Mouse (Mus musculus) olfactory bulb, adult 2 months (tissue): ENCODE data around the gene Thsd4. TPM values are rescaled to one million over a fixed set of nuclear protein-coding genes. Genes with fewer than 3 reads are reported as not detected.

Source experiments
- H3K27ac ChIP-seq: fragments of 200-500 bp; 2 replicates; pipeline ENCODE4 v1.5.1; 2012; ENCODE audit warnings: low read depth, low read length; ENCODE audit not compliant: insufficient read depth
- H3K4me1 ChIP-seq: fragments of 200-500 bp; 2 replicates; pipeline ENCODE4 v1.6.1; 2012; ENCODE audit warnings: low read length; ENCODE audit not compliant: control insufficient read depth, insufficient read depth
- H3K4me3 ChIP-seq: fragments of 200-500 bp; 2 replicates; pipeline ENCODE4 v1.5.1; 2012; ENCODE audit warnings: mild to moderate bottlenecking, low read depth, low read length, moderate library complexity; ENCODE audit not compliant: insufficient read depth
- CTCF ChIP-seq: fragments of 200-500 bp; IDR thresholded peaks from 2 replicates; pipeline ENCODE4 v1.5.1; 2012; ENCODE audit warnings: low read depth, mild to moderate bottlenecking, low read length, moderate library complexity; ENCODE audit not compliant: insufficient read depth
- POLR2A ChIP-seq: fragments of 200-500 bp; IDR thresholded peaks from 2 replicates; pipeline ENCODE4 v1.6.1; 2012; ENCODE audit warnings: mild to moderate bottlenecking, low read depth, low read length, moderate library complexity; ENCODE audit not compliant: insufficient read depth
- WGBS: fragments of 180-500 bp; shearing (Covaris S2); methylation state at CpG from one replicate; pipeline ENCODE4 v1.1.7; 2018; 5-methylcytosine and 5-hydroxymethylcytosine counted together
- polyA plus RNA-seq: library from polyadenylated mRNA; stranded (reverse); fragments of >200 nt; gene quantifications from 2 replicates; pipeline ENCODE4 v1.2.4, GENCODE M21; 2012; ENCODE audit warnings: low replicate concordance; ENCODE audit not compliant: missing spikeins, insufficient read depth, insufficient read length

Gene Thsd4
- polyA plus RNA-seq, 1 experiment: not detected

- H3K4me1 ChIP-seq: no peaks in the 10 kb centered on the region
- H3K4me3 ChIP-seq: no peak overlapping the region
- no peak for TF ChIP-seq CTCF
- no peak for TF ChIP-seq POLR2A
- WGBS: 53% methylated on average over 13 of the region's 13 CpGs
- H3K27ac ChIP-seq: no peak overlapping the region
Observed at GRCm38 (mm10) chr9:60259626-60260025, 262.2 kb downstream of the Thsd4 start.

GRCm38 (mm10) chr9:60251765-60252164 lies 270.1 kb downstream of the Thsd4 start:
- TF ChIP-seq CTCF (no peak), POLR2A (no peak)
- 73% methylated on average over 3 of the region's 3 CpGs for WGBS
- H3K4me3 ChIP-seq: no peak overlapping the region
- no peaks in the 10 kb centered on the region for H3K4me1 ChIP-seq
- H3K27ac ChIP-seq: no peak overlapping the region

GRCm38 (mm10) chr9:60250403-60250802 lies 271.4 kb downstream of the Thsd4 start:
- no peaks in the 10 kb centered on the region for H3K4me1 ChIP-seq
- H3K4me3 ChIP-seq: no peak overlapping the region
- TF ChIP-seq POLR2A (no peak), CTCF (no peak)
- no peak overlapping the region for H3K27ac ChIP-seq

GRCm38 (mm10) chr9:60247998-60248397 lies 273.8 kb downstream of the Thsd4 start:
- 82% methylated on average over 3 of the region's 3 CpGs for WGBS
- no peak overlapping the region for H3K27ac ChIP-seq
- TF ChIP-seq POLR2A: no peak

GRCm38 (mm10) chr9:60244943-60245342 lies 276.9 kb downstream of the Thsd4 start:
- H3K4me1 ChIP-seq: no peaks in the 10 kb centered on the region
- no peak overlapping the region for H3K4me3 ChIP-seq
- TF ChIP-seq CTCF: no peak
- TF ChIP-seq POLR2A: no peak
- WGBS: 2% methylated on average over 5 of the region's 5 CpGs
- no peak overlapping the region for H3K27ac ChIP-seq

More at GRCm38 (mm10) chr9:60247998-60248397, 273.8 kb downstream of the Thsd4 start:
- Histone ChIP-seq H3K4me3 (no peak overlapping the region), H3K4me1 (no peaks in the 10 kb centered on the region)

GRCm38 (mm10) chr9:60243503-60243902 lies 278.3 kb downstream of the Thsd4 start:
- Histone ChIP-seq H3K4me3 (no peak overlapping the region), H3K4me1 (no peaks in the 10 kb centered on the region), H3K27ac (no peak overlapping the region)
- whole genome bisulfite sequencing: 67% methylated on average over 6 of the region's 6 CpGs
- peak; percentile 51; the same call in 1 of the 2 replicates for TF ChIP-seq CTCF
- no peak for TF ChIP-seq POLR2A

GRCm38 (mm10) chr9:60237667-60238066 lies 284.2 kb downstream of the Thsd4 start:
- Histone ChIP-seq H3K27ac (no peak overlapping the region), H3K4me1 (no peaks in the 10 kb centered on the region), H3K4me3 (no peak overlapping the region)
- WGBS: 23% methylated on average over 4 of the region's 4 CpGs
- TF ChIP-seq CTCF (peak; percentile 29; the same call in 1 of the 2 replicates), POLR2A (no peak)

GRCm38 (mm10) chr9:60236155-60236554 lies 285.7 kb downstream of the Thsd4 start:
- TF ChIP-seq POLR2A (no peak), CTCF (no peak)
- WGBS: 63% methylated on average over 9 of the region's 9 CpGs
- Histone ChIP-seq H3K4me1 (0 out of 2 replicates have a peak, but pooled peaks cover 2% of the 10 kb centered on the region), H3K27ac (no peak overlapping the region), H3K4me3 (no peak overlapping the region)

- 0 out of 2 replicates have a peak, but pooled peaks cover 2% of the 10 kb centered on the region for H3K4me1 ChIP-seq
- WGBS: 59% methylated on average over 8 of the region's 8 CpGs
- H3K4me3 ChIP-seq: no peak overlapping the region
- H3K27ac ChIP-seq: no peak overlapping the region
- TF ChIP-seq CTCF (no peak), POLR2A (no peak)
Observed at GRCm38 (mm10) chr9:60234233-60235115, 287.4 kb downstream of the Thsd4 start.
